Mouse (Mus musculus): ENCODE results near the gene Zfp691.

- TF ChIP-seq EP300 (IDR thresholded peaks at IDR 0.05; ENCODE audit: low read depth), result peak; percentile 30; the same call in 1 of the 2 replicates
- TF ChIP-seq CTCF (IDR thresholded peaks at IDR 0.05; ENCODE audit: low read depth), result no peak
Measured at GRCm38 (mm10) chr4:119141191-119141590, 32.8 kb downstream of the Zfp691 start.

Measured in heart, postnatal 0 days (tissue).